Mouse (Mus musculus): ENCODE measurements at regions not wholly inside any gene's neighbourhood (a gene's known extent, or its start where the extent isn't known, plus 50 kb on each side); places are given as distances from the start of the nearest gene placed in this dataset.

- DNase-seq: peak in 1 of 2 experiments; percentile 1
These were observed 1088.8 kb upstream of the Tenm4 start for GRCm38 (mm10) chr7:95082248-95082647.

GRCm38 (mm10) chr7:95084328-95084727, 1086.7 kb upstream of the Tenm4 start:
- DNase-seq: no peak

- DNase-seq: peak; percentile 56 to 65
These were observed 1079.7 kb upstream of the Tenm4 start for GRCm38 (mm10) chr7:95091360-95091759.

- DNase-seq: no peak
These were observed 1042.0 kb upstream of the Tenm4 start for GRCm38 (mm10) chr7:95129020-95129419.

GRCm38 (mm10) chr7:95133038-95133437, 1038.0 kb upstream of the Tenm4 start:
- DNase-seq: no peak

- DNase-seq: no peak
These were observed 1036.9 kb upstream of the Tenm4 start for GRCm38 (mm10) chr7:95134062-95134625.

GRCm38 (mm10) chr7:95141778-95142177, 1029.3 kb upstream of the Tenm4 start:
- no peak for DNase-seq

DNA sequence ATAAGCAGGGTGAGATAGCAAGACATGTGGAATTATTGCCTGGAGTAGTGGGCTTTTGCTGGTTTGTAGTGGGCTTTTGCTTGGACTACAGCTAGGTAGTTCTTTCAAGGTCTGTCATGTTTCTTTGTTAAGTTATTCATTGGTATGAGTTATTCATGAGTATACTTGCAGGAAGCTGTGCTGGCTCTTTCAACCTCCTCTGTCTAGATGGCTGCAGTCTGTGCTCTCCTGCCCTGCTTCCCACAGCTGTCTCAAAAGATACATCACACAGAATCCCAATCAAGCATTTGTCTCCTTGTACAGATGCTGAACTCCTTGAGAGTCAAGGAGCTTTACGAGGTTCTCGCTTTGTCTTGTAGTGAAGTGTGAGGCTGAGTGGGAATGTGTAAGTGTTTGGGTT, 1028.0 kb upstream of the Tenm4 start:
- DNase-seq: no peak

All from cerebellum, postnatal 14 days (tissue).